Comparison of ENCODE assay signal across 8 mouse cellular contexts in the genomic region with DNA sequence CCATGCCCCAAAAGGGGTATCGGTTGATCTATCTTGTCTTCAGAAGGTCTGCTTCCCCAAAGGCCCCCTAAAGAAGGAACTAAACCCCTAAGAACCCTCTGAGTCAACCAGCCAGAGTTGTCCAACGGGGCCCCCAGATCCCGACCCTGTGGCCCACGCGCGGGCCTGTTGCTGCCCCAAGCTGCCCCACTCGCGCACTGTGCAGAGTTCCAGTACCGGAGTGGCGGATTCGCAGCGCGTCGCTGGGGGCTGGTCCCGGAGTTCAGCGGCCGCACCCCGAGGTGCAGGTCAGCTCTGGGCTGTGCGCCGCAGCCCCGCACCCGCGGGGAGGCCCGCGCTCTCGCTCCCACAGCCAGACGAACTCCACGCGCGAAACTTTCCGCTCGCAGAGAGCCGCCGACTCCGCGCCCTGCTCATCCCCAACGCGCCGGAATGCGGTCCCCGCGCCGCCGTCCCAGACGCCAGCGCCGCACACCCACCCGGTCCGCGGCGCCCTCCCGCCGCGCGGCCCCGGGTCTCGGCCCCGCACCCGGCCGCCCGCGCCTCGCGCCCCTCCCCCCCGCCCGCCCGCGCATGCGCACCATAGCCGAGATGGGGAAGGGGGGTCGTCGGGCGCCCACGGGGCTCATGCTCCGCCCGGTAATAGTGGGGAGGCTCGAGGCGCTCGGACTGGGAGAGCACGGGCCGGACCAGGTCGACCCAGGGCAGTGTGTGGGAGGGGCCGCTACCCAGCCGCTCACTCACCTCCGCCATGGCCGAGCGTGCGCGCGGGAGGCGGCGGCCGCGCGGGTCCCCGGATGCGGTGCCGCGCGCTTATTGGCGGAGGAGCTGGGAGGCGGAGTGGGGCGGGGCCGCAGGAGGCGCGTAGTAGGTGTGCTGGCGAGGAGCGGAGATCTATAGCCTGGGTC. TPM values are rescaled to one million over a fixed set of nuclear protein-coding genes. Genes with fewer than 3 reads are reported as not detected.
A peak's percentile ranks its signal among the peaks of the same experiment; 100 is the strongest.
DNase-seq lines count a peak whose midpoint lies in the region; ATAC-seq and TF ChIP-seq lines count a peak whose summit lies in the region.

A gene (minus strand): TSS at position 870 of the 908 bp plus-strand sequence.

- H3K79me3 ChIP-seq in C2C12 (ENCODE audit: low read depth), result peaks cover 14% of the 10 kb centered on the region

- H3K4me1 ChIP-seq in heart, embryonic 13.5 days, result peaks cover 26% of the 10 kb centered on the region
- peaks cover 29% of the 10 kb centered on the region for H3K4me1 ChIP-seq in liver, embryonic 13.5 days (replicated peaks)
- H3K4me1 ChIP-seq in stomach, embryonic 15.5 days, result peaks cover 22% of the 10 kb centered on the region

- H3K36me3 ChIP-seq in C2C12 (ENCODE audit: control insufficient read depth, insufficient read depth), result peaks cover 7% of the 10 kb centered on the region
- peaks cover 15% of the 10 kb centered on the region for H3K36me3 ChIP-seq in heart, embryonic 13.5 days
- H3K36me3 ChIP-seq in liver, embryonic 13.5 days, result peaks cover 12% of the 10 kb centered on the region
- H3K36me3 ChIP-seq in stomach, embryonic 15.5 days, result peaks cover 3% of the 10 kb centered on the region; the same call in 1 of the 2 replicates

- no peak for TF ChIP-seq CTCF in C2C12 (IDR thresholded peaks at IDR 0.05; ENCODE audit: control insufficient read depth, insufficient read depth, insufficient read length)

- H3K4me3 ChIP-seq in C2C12 (ENCODE audit: insufficient read depth, poor library complexity, severe bottlenecking), result peak within 1 kb of the TSS; percentile 87
- peak within 1 kb of the TSS; percentile 94 for H3K4me3 ChIP-seq in heart, embryonic 13.5 days
- peak within 1 kb of the TSS; percentile 77 for H3K4me3 ChIP-seq in liver, embryonic 13.5 days (replicated peaks)
- H3K4me3 ChIP-seq in stomach, embryonic 15.5 days (replicated peaks), result peak within 1 kb of the TSS; percentile 79

- H3K27ac ChIP-seq in heart, embryonic 13.5 days (replicated peaks), result peak within 1 kb of the TSS; percentile 46; the same call in 1 of the 2 replicates
- H3K27ac ChIP-seq in liver, embryonic 13.5 days, result peak within 1 kb of the TSS; percentile 29
- peak within 1 kb of the TSS; percentile 48 for H3K27ac ChIP-seq in stomach, embryonic 15.5 days

- under 1% methylated on average over 96 of the region's 108 CpGs for WGBS in heart, embryonic 13.5 days
- WGBS in liver, embryonic 13.5 days (ENCODE audit: insufficient replicate concordance), result under 1% methylated on average over 88 of the region's 108 CpGs
- under 1% methylated on average over 96 of the region's 108 CpGs for WGBS in stomach, embryonic 15.5 days

- H3K9me3 ChIP-seq in heart, embryonic 13.5 days, result no peaks in the 10 kb centered on the region
- H3K9me3 ChIP-seq in liver, embryonic 13.5 days (replicated peaks), result no peaks in the 10 kb centered on the region
- H3K9me3 ChIP-seq in stomach, embryonic 15.5 days, result no peaks in the 10 kb centered on the region

- no peaks in the 10 kb centered on the region for H3K27me3 ChIP-seq in C2C12 (ENCODE audit: control insufficient read depth, insufficient read depth, insufficient read length)
- H3K27me3 ChIP-seq in heart, embryonic 13.5 days (replicated peaks), result no peaks in the 10 kb centered on the region
- no peaks in the 10 kb centered on the region for H3K27me3 ChIP-seq in liver, embryonic 13.5 days
- no peaks in the 10 kb centered on the region for H3K27me3 ChIP-seq in stomach, embryonic 15.5 days (replicated peaks)

- H3K79me2 ChIP-seq in C2C12 (ENCODE audit: control insufficient read depth, insufficient read depth), result peaks cover 52% of the 10 kb centered on the region

- DNase-seq in brain, adult 2 months (ENCODE audit: low read depth, low spot score), result peak; percentile 90
- DNase-seq in fibroblast of lung, adult 2 months (ENCODE audit: low read depth), result peak; percentile 20
- peak; percentile 86 for DNase-seq in kidney, postnatal 10 days
- peak; percentile 56 for DNase-seq in liver, embryonic 13.5 days
- DNase-seq in neural tube, embryonic 10.5 days (ENCODE audit: extremely low spot score, low spot score), result peak; percentile 84

- ATAC-seq in heart, embryonic 13.5 days (ENCODE audit: extremely low read depth, insufficient number of reproducible peaks, low FRiP score, low TSS enrichment), result peak; percentile 65; the same call in 1 of the 2 replicates
- ATAC-seq in liver, embryonic 13.5 days (ENCODE audit: low read depth), result peak; percentile 74
- peak; percentile 77 for ATAC-seq in stomach, embryonic 15.5 days (ENCODE audit: insufficient read depth, low FRiP score, low read depth)

- peak within 1 kb of the TSS; percentile 82 for H3K4me2 ChIP-seq in heart, embryonic 13.5 days
- peak within 1 kb of the TSS; percentile 83 for H3K4me2 ChIP-seq in liver, embryonic 13.5 days
- H3K4me2 ChIP-seq in stomach, embryonic 15.5 days, result peak within 1 kb of the TSS; percentile 78

- peak within 1 kb of the TSS; percentile 98 for H3K9ac ChIP-seq in heart, embryonic 13.5 days
- H3K9ac ChIP-seq in liver, embryonic 13.5 days, result peak within 1 kb of the TSS; percentile 85
- H3K9ac ChIP-seq in stomach, embryonic 15.5 days, result peak within 1 kb of the TSS; percentile 93

- peak within 1 kb of the TSS; percentile 96 for H3ac ChIP-seq in C2C12 (ENCODE audit: control insufficient read depth, insufficient read length, low read depth)

TF ChIP-seq in C2C12, 6 proteins besides CTCF, POLR2A, EP300 and RAD21:
- TF ChIP-seq MYOG (IDR thresholded peaks at IDR 0.05; ENCODE audit: control insufficient read depth, extremely low read depth, insufficient read length) (no peak), CEBPB (IDR thresholded peaks at IDR 0.05; ENCODE audit: low read depth) (no peak), FOSL1 (IDR thresholded peaks at IDR 0.05; ENCODE audit: insufficient read depth, low read length, poor library complexity, severe bottlenecking) (no peak)

RNA-seq across cellular contexts. Expression of the gene that starts here (rescaled TPM):
- polyA plus RNA-seq in C2C12 (2012; fragmentation: generic; extraction: Trizol), result 26.9 TPM
- polyA plus RNA-seq in heart, embryonic 13.5 days (2015; fragmentation: Nextera tagmentation; extraction: Ambion mirVana), result 32.9 and 33.5 TPM in 2 replicates
- 11.2 and 11.7 TPM in 2 replicates for polyA plus RNA-seq in liver, embryonic 13.5 days (2015; fragmentation: Nextera tagmentation; extraction: Ambion mirVana)
- polyA plus RNA-seq in stomach, embryonic 15.5 days (2015; fragmentation: Nextera tagmentation; extraction: Ambion mirVana), result 49.2 and 50.1 TPM in 2 replicates

Comparison
In these comparisons a context has a peak if more than half of its experiments do, and no peak if none do; other contexts are left out.
1. Peak in every context shown above with its lines: DNase-seq, ATAC-seq, H3K4me3 ChIP-seq and H3K27ac ChIP-seq.
2. DNase-seq: peak in every context shown above with its lines; median percentile 90 in brain, adult 2 months; 86 in kidney, postnatal 10 days; 84 in neural tube, embryonic 10.5 days; 56 in liver, embryonic 13.5 days; 20 in fibroblast of lung, adult 2 months.